Mouse (Mus musculus) heart, postnatal 0 days (tissue): Measurements from ENCODE around the gene Pin1. TPM values are rescaled to one million over a fixed set of nuclear protein-coding genes. Genes with fewer than 3 reads are reported as not detected.
A peak's percentile ranks its signal among the peaks of the same experiment; 100 is the strongest.

Experiments
- ATAC-seq: fragments of 200-750 bp; cut with Nextera tagmentation; 2 replicates; pipeline ENCODE4 v1.8.0; 2017; ENCODE audit warnings: low read depth, moderate number of reproducible peaks, moderate library complexity; ENCODE audit not compliant: insufficient read depth
- DNase-seq: peaks from one replicate; pipeline ENCODE4 v3.0.0-alpha.2; 2016; ENCODE audit warnings: low spot score
- H3K27ac ChIP-seq: fragments of 300-500 bp; sonication (generic); 2 replicates; pipeline ENCODE4 v1.5.1; 2014; ENCODE audit warnings: low read depth, mild to moderate bottlenecking
- H3K27me3 ChIP-seq: fragments of 300-500 bp; sonication (generic); 2 replicates; pipeline ENCODE4 v1.6.1; 2014; ENCODE audit warnings: low read length, mixed read lengths; ENCODE audit not compliant: control insufficient read depth, insufficient read depth
- H3K36me3 ChIP-seq: fragments of 300-500 bp; sonication (generic); replicated peaks from 2 replicates; pipeline ENCODE4 v1.6.1; 2014; ENCODE audit warnings: low read length, mixed read lengths; ENCODE audit not compliant: control insufficient read depth, insufficient read depth
- H3K4me1 ChIP-seq: fragments of 300-500 bp; sonication (generic); 2 replicates; pipeline ENCODE4 v1.6.1; 2014; ENCODE audit warnings: antibody characterized with exemption; ENCODE audit not compliant: control insufficient read depth, insufficient read depth
- H3K4me2 ChIP-seq: fragments of 300-500 bp; sonication (generic); 2 replicates; pipeline ENCODE4 v1.6.1; 2014; ENCODE audit warnings: low read depth, mild to moderate bottlenecking, low read length, moderate library complexity
- H3K4me3 ChIP-seq: fragments of 300-500 bp; sonication (generic); 2 replicates; pipeline ENCODE4 v1.5.1; 2014; ENCODE audit warnings: low read depth, low read length
- H3K9ac ChIP-seq: fragments of 300-500 bp; sonication (generic); replicated peaks from 2 replicates; pipeline ENCODE4 v1.6.1; 2014; ENCODE audit warnings: low read depth, low read length, mixed read lengths
- H3K9me3 ChIP-seq: fragments of 300-500 bp; sonication (generic); replicated peaks from 2 replicates; pipeline ENCODE4 v1.6.1; 2016; ENCODE audit warnings: low read length; ENCODE audit not compliant: control insufficient read depth
- CTCF ChIP-seq: IDR thresholded peaks from 2 replicates; pipeline ENCODE4 v1.5.1; 2016; ENCODE audit warnings: antibody characterized with exemption, control low read depth, low read depth
- EP300 ChIP-seq: IDR thresholded peaks from 2 replicates; pipeline ENCODE4 v1.6.1; 2016; ENCODE audit warnings: antibody characterized with exemption, low read depth
- WGBS: fragments of 180-500 bp; shearing (Covaris S2); extraction: QIAGEN DNeasy Blood & Tissue Kit; methylation state at CpG from one replicate; pipeline ENCODE4 v1.1.7; 2014; 5-methylcytosine and 5-hydroxymethylcytosine counted together
- polyA plus RNA-seq: library from polyadenylated mRNA; unstranded; fragments of >200 nt; fragmentation: Nextera tagmentation; extraction: Ambion mirVana; gene quantifications from 2 replicates; pipeline ENCODE4 v1.2.1, GENCODE M21; 2015
- total RNA-seq: library from RNA; depleted of rRNA; stranded (reverse); fragments of >200 nt; gene quantifications from 2 replicates; pipeline ENCODE4 v1.2.3, GENCODE M21; 2014; ENCODE audit warnings: low replicate concordance; rRNA removed

Gene Pin1
- total and polyA plus RNA-seq, 2 experiments from 2014 or later: 26.9 to 40.7 TPM

GRCm38 (mm10) chr9:20705981-20706380, 54.1 kb downstream of the Pin1 start:
- no peak for DNase-seq
- H3K27ac ChIP-seq: no peak overlapping the region
- no peaks in the 10 kb centered on the region for H3K9me3 ChIP-seq
- no peak overlapping the region for H3K9ac ChIP-seq
- H3K36me3 ChIP-seq: no peaks in the 10 kb centered on the region
- WGBS: 40% methylated on average over 4 of the region's 4 CpGs
- H3K27me3 ChIP-seq: no peaks in the 10 kb centered on the region
- H3K4me1 ChIP-seq: no peaks in the 10 kb centered on the region
- H3K4me2 ChIP-seq: no peak overlapping the region
- no peak for ATAC-seq
- H3K4me3 ChIP-seq: no peak overlapping the region
- TF ChIP-seq CTCF: no peak
- no peak for TF ChIP-seq EP300

- Histone ChIP-seq H3K27ac (no peak overlapping the region), H3K36me3 (no peaks in the 10 kb centered on the region), H3K9ac (no peak overlapping the region), H3K9me3 (no peaks in the 10 kb centered on the region), H3K4me1 (no peaks in the 10 kb centered on the region), H3K4me2 (no peak overlapping the region), H3K27me3 (no peaks in the 10 kb centered on the region), H3K4me3 (no peak overlapping the region)
- DNase-seq (no peak), ATAC-seq (no peak)
- WGBS: 70% methylated on average over 3 of the region's 3 CpGs
- TF ChIP-seq EP300 (no peak), CTCF (no peak)
Observed at GRCm38 (mm10) chr9:20710471-20710870, 58.6 kb downstream of the Pin1 start.

GRCm38 (mm10) chr9:20712934-20713477, 61.1 kb downstream of the Pin1 start:
- TF ChIP-seq CTCF (no peak), EP300 (no peak)
- Histone ChIP-seq H3K9ac (no peak overlapping the region), H3K4me2 (no peak overlapping the region), H3K27me3 (no peaks in the 10 kb centered on the region), H3K4me3 (no peak overlapping the region), H3K9me3 (no peaks in the 10 kb centered on the region), H3K4me1 (no peaks in the 10 kb centered on the region), H3K36me3 (no peaks in the 10 kb centered on the region), H3K27ac (no peak overlapping the region)
- ATAC-seq (no peak), DNase-seq (no peak)
- 58% methylated on average over 5 of the region's 5 CpGs for WGBS

- H3K36me3 ChIP-seq: no peaks in the 10 kb centered on the region
- DNase-seq (no peak), ATAC-seq (no peak)
- TF ChIP-seq CTCF (no peak), EP300 (no peak)
- no peak overlapping the region for H3K27ac ChIP-seq
- WGBS: 40% methylated on average over 11 of the region's 11 CpGs
- no peaks in the 10 kb centered on the region for H3K4me1 ChIP-seq
- no peak overlapping the region for H3K4me3 ChIP-seq
- no peaks in the 10 kb centered on the region for H3K9me3 ChIP-seq
- no peak overlapping the region for H3K9ac ChIP-seq
- H3K4me2 ChIP-seq: no peak overlapping the region
- no peaks in the 10 kb centered on the region for H3K27me3 ChIP-seq
Observed at GRCm38 (mm10) chr9:20713478-20713987, 61.6 kb downstream of the Pin1 start.

GRCm38 (mm10) chr9:20715332-20715731, 63.4 kb downstream of the Pin1 start:
- TF ChIP-seq EP300 (no peak), CTCF (peak; percentile 18; the same call in 1 of the 2 replicates)
- H3K36me3 ChIP-seq: no peaks in the 10 kb centered on the region
- no peak overlapping the region for H3K4me2 ChIP-seq
- ATAC-seq: no peak
- no peak for DNase-seq
- no peaks in the 10 kb centered on the region for H3K4me1 ChIP-seq
- H3K27me3 ChIP-seq: no peaks in the 10 kb centered on the region
- H3K4me3 ChIP-seq: no peak overlapping the region
- H3K27ac ChIP-seq: no peak overlapping the region
- H3K9me3 ChIP-seq: no peaks in the 10 kb centered on the region
- H3K9ac ChIP-seq: no peak overlapping the region
- 59% methylated on average over 7 of the region's 7 CpGs for WGBS

Other genes starting within 250 kb of the Pin1 start
- gene Zfp26, start 191.9 kb upstream of the Pin1 start, total RNA-seq: 10.0 and 13.4 TPM in 2 replicates
- gene Zfp26, start 191.9 kb upstream of the Pin1 start, polyA plus RNA-seq: 3.8 and 5.7 TPM in 2 replicates
- 10.4 and 13.7 TPM in 2 replicates for gene Zfp426, start 159.3 kb upstream of the Pin1 start, total RNA-seq
- gene Zfp426, start 159.3 kb upstream of the Pin1 start, polyA plus RNA-seq: 7.9 and 9.0 TPM in 2 replicates
- gene Zfp266, start 130.7 kb upstream of the Pin1 start, total RNA-seq: 26.8 and 50.1 TPM in 2 replicates
- 25.4 and 28.7 TPM in 2 replicates for gene Zfp266, start 130.7 kb upstream of the Pin1 start, polyA plus RNA-seq
- gene Zfp846, start 70.8 kb upstream of the Pin1 start, total RNA-seq: 4.2 and 8.0 TPM in 2 replicates
- 8.5 and 9.4 TPM in 2 replicates for gene Zfp846, start 70.8 kb upstream of the Pin1 start, polyA plus RNA-seq
- 223 and 238 TPM in 2 replicates for gene Ubl5, start 9.2 kb upstream of the Pin1 start, total RNA-seq
- gene Ubl5, start 9.2 kb upstream of the Pin1 start, polyA plus RNA-seq: 389 and 407 TPM in 2 replicates
- 15.6 and 20.8 TPM in 2 replicates for gene Fbxl12, start 7.3 kb upstream of the Pin1 start, total RNA-seq
- gene Fbxl12, start 7.3 kb upstream of the Pin1 start, polyA plus RNA-seq: 12.7 and 13.0 TPM in 2 replicates
- 3.1 TPM in 1 of 2 replicates, not detected in the other for gene Olfm2, start 94.3 kb downstream of the Pin1 start, total RNA-seq
- gene Olfm2, start 94.3 kb downstream of the Pin1 start, polyA plus RNA-seq: 0.20 and 0.34 TPM in 2 replicates
- 4.6 and 8.8 TPM in 2 replicates for gene Col5a3, start 163.0 kb downstream of the Pin1 start, total RNA-seq
- gene Col5a3, start 163.0 kb downstream of the Pin1 start, polyA plus RNA-seq: 1.4 and 1.6 TPM in 2 replicates
- gene Rdh8, start 166.4 kb downstream of the Pin1 start, total RNA-seq: not detected in 2 replicates
- not detected in 2 replicates for gene Rdh8, start 166.4 kb downstream of the Pin1 start, polyA plus RNA-seq
- 4.0 and 6.8 TPM in 2 replicates for gene A230050P20Rik, start 216.5 kb downstream of the Pin1 start, total RNA-seq
- gene A230050P20Rik, start 216.5 kb downstream of the Pin1 start, polyA plus RNA-seq: 4.9 and 5.3 TPM in 2 replicates
- gene Angptl6, start 227.6 kb downstream of the Pin1 start, total RNA-seq: 0.43 TPM in 1 of 2 replicates, not detected in the other
- gene Angptl6, start 227.6 kb downstream of the Pin1 start, polyA plus RNA-seq: 2.0 and 2.3 TPM in 2 replicates
- gene Ppan, start 236.1 kb downstream of the Pin1 start, total RNA-seq: 17.4 and 21.2 TPM in 2 replicates
- gene Ppan, start 236.1 kb downstream of the Pin1 start, polyA plus RNA-seq: 15.2 and 16.9 TPM in 2 replicates
- gene Eif3g, start 246.5 kb downstream of the Pin1 start, total RNA-seq: 74.5 and 86.8 TPM in 2 replicates
- 161 and 172 TPM in 2 replicates for gene Eif3g, start 246.5 kb downstream of the Pin1 start, polyA plus RNA-seq